Mouse (Mus musculus) heart, embryonic 16.5 days (tissue): Measurements from ENCODE around the gene Iba57. TPM values are rescaled to one million over a fixed set of nuclear protein-coding genes. Genes with fewer than 3 reads are reported as not detected.

ENCODE experiments used
- ATAC-seq: fragments of 200-750 bp; cut with Nextera tagmentation; replicated peaks from 2 replicates; pipeline ENCODE4 v1.8.0; 2017; ENCODE audit warnings: moderate number of reproducible peaks; ENCODE audit not compliant: insufficient read depth, low FRiP score; ENCODE audit errors: extremely low read depth
- H3K27ac ChIP-seq: fragments of 300-500 bp; sonication (generic); 2 replicates; pipeline ENCODE4 v1.5.1; 2014; ENCODE audit warnings: mild to moderate bottlenecking, low read length, control low read depth, moderate library complexity
- H3K27me3 ChIP-seq: fragments of 300-500 bp; sonication (generic); 2 replicates; pipeline ENCODE4 v1.6.1; 2014; ENCODE audit warnings: low read length, mixed read lengths; ENCODE audit not compliant: control insufficient read depth, insufficient read depth
- H3K36me3 ChIP-seq: fragments of 300-500 bp; sonication (generic); 2 replicates; pipeline ENCODE4 v1.6.1; 2014; ENCODE audit not compliant: control insufficient read depth, insufficient read depth
- H3K4me1 ChIP-seq: fragments of 300-500 bp; sonication (generic); 2 replicates; pipeline ENCODE4 v1.6.1; 2014; ENCODE audit warnings: low read length, mixed read lengths; ENCODE audit not compliant: control insufficient read depth, insufficient read depth
- H3K4me2 ChIP-seq: fragments of 300-500 bp; sonication (generic); 2 replicates; pipeline ENCODE4 v1.6.1; 2014; ENCODE audit warnings: low read depth, mild to moderate bottlenecking, control low read depth, low read length
- H3K4me3 ChIP-seq: fragments of 300-500 bp; sonication (generic); 2 replicates; pipeline ENCODE4 v1.5.1; 2014; ENCODE audit warnings: mild to moderate bottlenecking, control low read depth, low read length
- H3K9ac ChIP-seq: fragments of 300-500 bp; sonication (generic); 2 replicates; pipeline ENCODE4 v1.6.1; 2014; ENCODE audit warnings: low read length, control low read depth
- H3K9me3 ChIP-seq: fragments of 300-500 bp; sonication (generic); replicated peaks from 2 replicates; pipeline ENCODE4 v1.6.1; 2016; ENCODE audit warnings: low read length; ENCODE audit not compliant: control insufficient read depth
- WGBS: fragments of 180-500 bp; shearing (Covaris S2); extraction: QIAGEN DNeasy Blood & Tissue Kit; methylation state at CpG from one replicate; pipeline ENCODE4 v1.1.7; 2014; 5-methylcytosine and 5-hydroxymethylcytosine counted together
- polyA plus RNA-seq: library from polyadenylated mRNA; unstranded; fragments of >200 nt; fragmentation: Nextera tagmentation; extraction: Ambion mirVana; gene quantifications from 2 replicates; pipeline ENCODE4 v1.2.1, GENCODE M21; 2015

Iba57 gene
- polyA plus RNA-seq, 1 experiment from 2014 or later = 9.5 TPM

DNA sequence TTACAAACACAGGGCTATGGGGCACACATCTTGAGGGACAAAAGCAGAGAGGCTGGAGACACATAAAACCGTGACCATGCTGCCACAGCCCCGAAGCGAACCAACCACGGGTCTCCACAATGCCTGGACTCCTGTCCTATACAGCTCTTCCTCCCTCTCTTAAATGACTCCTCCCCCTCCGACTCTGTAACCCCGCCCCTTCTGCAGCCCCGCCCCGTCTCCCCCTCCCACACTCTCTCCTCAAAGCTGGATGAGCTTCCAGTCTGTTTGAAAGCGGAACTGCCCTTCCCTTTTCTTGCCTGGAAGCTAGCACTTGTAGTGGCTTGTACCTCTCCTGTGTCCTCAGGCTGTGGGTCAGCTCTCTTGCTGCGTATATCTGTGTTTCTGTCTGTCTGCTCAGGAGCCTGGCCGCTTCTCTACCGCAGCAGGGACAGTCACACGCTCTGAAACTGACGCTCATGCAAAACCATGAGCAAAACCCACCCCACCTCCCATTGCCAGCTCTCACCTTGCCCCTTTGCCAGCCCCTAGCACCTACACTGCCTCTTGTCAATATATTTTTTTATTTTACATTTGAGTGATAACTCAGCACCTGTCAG is 21.7 kb downstream of the Iba57 start:
- H3K36me3 ChIP-seq = no peaks in the 10 kb centered on the region
- no peak overlapping the region for H3K27ac ChIP-seq
- H3K27me3 ChIP-seq = peaks cover 5% of the 10 kb centered on the region
- no peaks in the 10 kb centered on the region; the same call in 1 of the 2 replicates for H3K9me3 ChIP-seq
- H3K4me3 ChIP-seq = no peak overlapping the region; the same call in 1 of the 2 replicates
- peak overlapping the region; percentile 55 for H3K4me2 ChIP-seq
- H3K9ac ChIP-seq = peak overlapping the region; percentile 40
- H3K4me1 ChIP-seq = peaks cover 14% of the 10 kb centered on the region
- ATAC-seq = no peak
- WGBS = 8% methylated on average over 14 of the region's 14 CpGs

DNA sequence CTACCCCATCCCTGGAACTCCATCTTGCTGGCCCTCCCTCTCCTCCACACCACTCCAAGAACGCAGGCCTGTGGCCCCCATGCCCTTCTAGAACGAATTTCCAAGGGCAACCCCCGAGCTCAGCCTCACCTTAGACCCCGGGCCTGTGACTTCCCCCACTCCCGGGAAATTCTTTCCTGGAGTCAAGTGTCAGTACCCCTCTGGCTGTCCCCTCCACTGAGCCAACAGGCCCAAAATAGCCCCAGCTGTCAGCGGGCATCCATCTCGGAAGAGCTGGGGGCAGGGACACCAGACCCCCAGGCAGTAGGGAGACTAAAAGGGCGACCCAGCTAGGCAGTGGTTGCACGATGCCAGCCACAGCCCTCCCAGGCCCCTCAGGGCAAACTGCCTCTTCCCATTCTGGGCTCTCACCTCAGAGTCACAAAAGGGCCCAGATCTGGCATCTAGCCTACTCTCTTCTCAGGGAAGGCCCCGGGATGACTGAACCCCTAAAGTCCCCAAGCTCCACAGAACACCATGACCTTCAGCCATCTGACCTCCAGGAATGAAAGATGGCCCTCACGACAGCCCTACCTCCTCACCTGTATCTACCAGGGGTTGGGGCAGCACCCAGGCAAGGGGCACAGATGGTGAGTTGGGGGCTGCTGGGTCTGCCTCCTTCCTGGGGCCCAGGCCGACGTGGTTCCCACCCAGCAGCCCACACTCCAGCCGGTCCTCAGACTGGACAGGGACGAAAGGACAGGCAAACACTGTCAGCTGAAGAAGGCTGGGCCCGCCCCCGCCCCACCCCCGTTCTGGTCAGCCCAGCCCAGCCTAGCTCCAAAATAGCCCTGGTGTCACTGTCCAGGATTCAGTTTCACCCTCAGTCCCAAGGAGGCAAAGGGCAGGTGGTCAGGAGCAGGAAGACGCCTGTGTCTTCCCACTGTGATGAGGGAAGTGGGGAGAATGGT is 24.7 kb downstream of the Iba57 start:
- Histone ChIP-seq H3K27ac (peak overlapping the region; percentile 95), H3K4me3 (peak overlapping the region; percentile 51), H3K4me1 (peaks cover 38% of the 10 kb centered on the region), H3K36me3 (peaks cover under 1% of the 10 kb centered on the region; the same call in 1 of the 2 replicates), H3K27me3 (peaks cover 32% of the 10 kb centered on the region), H3K9me3 (no peaks in the 10 kb centered on the region; the same call in 1 of the 2 replicates), H3K4me2 (peak overlapping the region; percentile 75), H3K9ac (peak overlapping the region; percentile 81)
- peak; percentile 83 for ATAC-seq
- WGBS = 36% methylated on average over 19 of the region's 19 CpGs

DNA sequence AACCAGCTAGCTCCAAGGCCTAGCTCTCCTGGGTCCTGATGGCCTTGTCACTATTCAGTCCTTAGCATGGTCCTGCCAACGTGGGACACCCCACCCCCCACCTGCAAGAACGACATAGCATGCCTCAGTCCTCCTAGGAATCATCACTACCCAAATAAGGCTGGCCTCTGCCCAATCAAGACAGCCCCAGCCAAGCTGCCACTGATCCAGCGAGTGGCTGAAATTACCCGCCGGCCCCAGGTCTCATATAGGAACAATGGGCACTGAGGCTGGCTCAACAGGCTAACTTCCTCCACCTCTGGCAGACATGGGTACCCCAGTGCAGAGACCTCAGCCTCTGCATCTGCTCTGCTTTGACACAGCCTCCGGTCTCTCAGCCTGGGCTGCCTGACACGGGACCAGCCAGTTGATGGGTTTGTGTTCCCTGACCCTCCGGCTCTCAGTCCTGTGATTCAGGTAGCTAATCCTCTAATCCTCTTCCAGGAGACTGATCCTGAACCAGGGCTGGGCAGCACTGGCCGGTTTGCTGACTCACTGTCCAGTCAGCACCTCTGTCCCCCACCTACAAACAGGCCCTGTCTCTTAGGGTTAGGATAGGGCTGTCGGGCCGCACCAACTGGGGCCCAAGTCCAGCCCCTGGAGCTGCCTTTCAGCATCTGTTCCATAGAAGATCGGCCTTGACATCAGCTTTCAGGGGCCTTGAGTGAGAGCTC is 26.4 kb downstream of the Iba57 start:
- Histone ChIP-seq H3K9ac (peak overlapping the region; percentile 81), H3K27me3 (peaks cover 40% of the 10 kb centered on the region), H3K4me3 (peak overlapping the region; percentile 51), H3K4me1 (peaks cover 38% of the 10 kb centered on the region), H3K27ac (no peak overlapping the region; the same call in 1 of the 2 replicates), H3K9me3 (no peaks in the 10 kb centered on the region), H3K36me3 (peaks cover 8% of the 10 kb centered on the region; the same call in 1 of the 2 replicates), H3K4me2 (peak overlapping the region; percentile 75)
- WGBS = 58% methylated on average over 12 of the region's 12 CpGs
- ATAC-seq = no peak

DNA sequence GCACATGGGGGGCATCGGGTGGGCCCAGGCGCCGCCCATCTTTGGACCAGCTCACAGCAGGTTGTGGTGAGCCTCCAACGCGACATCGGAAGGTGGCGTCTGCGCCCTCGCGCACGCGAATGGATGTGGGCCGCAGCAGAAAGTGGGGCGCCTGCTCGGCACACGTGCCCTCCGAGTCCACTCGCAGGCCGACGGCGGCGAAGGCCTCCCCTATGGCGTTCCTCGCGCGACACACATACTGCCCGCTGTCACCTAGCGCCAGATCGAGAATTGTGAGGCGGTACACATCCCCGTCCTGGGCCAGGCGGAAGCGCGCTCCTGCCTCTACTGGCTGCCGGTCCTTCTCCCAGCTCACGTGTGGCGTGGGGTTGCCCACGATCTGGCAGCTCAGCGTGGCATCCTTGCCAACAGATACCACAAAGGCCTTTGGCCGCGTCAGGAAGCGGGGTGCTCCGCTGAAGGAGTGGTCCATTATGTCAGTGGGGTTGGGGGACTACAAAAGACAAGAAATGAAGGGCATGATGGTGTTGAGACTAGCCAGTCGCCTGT is 27.6 kb downstream of the Iba57 start, which contains the start of gene Obscn:
Gene Obscn (minus strand): TSS at position 499 of the 549 bp plus-strand sequence.
- Histone ChIP-seq H3K27ac (no peak within 1 kb of the TSS), H3K4me2 (peak within 1 kb of the TSS; percentile 75), H3K36me3 (peaks cover 8% of the 10 kb centered on the region; the same call in 1 of the 2 replicates), H3K9ac (peak within 1 kb of the TSS; percentile 81), H3K9me3 (no peaks in the 10 kb centered on the region), H3K4me1 (peaks cover 34% of the 10 kb centered on the region), H3K4me3 (peak within 1 kb of the TSS; percentile 51), H3K27me3 (peaks cover 40% of the 10 kb centered on the region)
- no peak for ATAC-seq
- 31% methylated on average over 44 of the region's 44 CpGs for WGBS

DNA sequence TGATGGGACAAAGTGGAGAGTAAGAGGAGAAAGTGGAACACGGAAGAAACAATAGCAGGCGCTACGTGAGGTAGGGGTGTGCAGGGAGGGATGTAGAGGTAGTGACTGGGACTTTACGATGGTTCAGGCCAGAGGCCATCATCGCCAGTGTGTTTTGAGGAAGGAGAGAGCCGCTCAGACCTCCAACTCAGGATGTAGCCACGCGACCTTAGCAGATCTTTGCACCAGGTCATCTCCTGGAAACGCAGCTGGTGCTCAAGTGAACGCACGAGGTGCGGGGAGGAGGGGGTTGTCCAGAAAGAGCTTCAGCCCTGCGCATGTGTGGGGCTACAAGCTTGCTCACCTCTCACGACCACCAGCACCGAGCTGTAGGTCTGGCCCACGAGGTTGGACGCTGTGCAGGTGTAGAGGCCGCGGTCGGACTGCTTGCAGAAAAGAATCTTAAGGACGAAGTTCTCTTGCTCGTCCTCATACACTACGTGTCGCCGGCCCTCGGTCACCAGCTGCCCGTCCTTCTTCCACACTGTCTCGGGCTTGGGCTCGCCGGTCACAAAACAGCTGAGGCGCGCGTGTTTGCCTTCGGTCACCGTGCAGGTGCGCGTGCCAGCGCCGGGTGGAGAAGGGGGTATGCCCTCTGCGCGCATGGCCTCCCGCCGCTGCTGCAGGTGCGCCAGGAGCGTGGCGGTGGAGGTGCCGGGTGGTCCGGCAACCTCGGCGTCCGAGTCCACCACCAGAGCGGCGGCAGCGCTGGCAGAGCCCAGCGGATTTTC is 28.3 kb downstream of the Iba57 start:
- peak overlapping the region; percentile 75 for H3K4me2 ChIP-seq
- ATAC-seq = no peak
- peaks cover 34% of the 10 kb centered on the region for H3K4me1 ChIP-seq
- H3K4me3 ChIP-seq = peak overlapping the region; percentile 21
- no peak overlapping the region for H3K27ac ChIP-seq
- 24% methylated on average over 55 of the region's 55 CpGs for WGBS
- H3K27me3 ChIP-seq = peaks cover 40% of the 10 kb centered on the region
- H3K9ac ChIP-seq = 0 out of 2 replicates have a peak overlapping the region, but pooled peaks have one; percentile 42
- H3K9me3 ChIP-seq = no peaks in the 10 kb centered on the region
- peaks cover 8% of the 10 kb centered on the region; the same call in 1 of the 2 replicates for H3K36me3 ChIP-seq

DNA sequence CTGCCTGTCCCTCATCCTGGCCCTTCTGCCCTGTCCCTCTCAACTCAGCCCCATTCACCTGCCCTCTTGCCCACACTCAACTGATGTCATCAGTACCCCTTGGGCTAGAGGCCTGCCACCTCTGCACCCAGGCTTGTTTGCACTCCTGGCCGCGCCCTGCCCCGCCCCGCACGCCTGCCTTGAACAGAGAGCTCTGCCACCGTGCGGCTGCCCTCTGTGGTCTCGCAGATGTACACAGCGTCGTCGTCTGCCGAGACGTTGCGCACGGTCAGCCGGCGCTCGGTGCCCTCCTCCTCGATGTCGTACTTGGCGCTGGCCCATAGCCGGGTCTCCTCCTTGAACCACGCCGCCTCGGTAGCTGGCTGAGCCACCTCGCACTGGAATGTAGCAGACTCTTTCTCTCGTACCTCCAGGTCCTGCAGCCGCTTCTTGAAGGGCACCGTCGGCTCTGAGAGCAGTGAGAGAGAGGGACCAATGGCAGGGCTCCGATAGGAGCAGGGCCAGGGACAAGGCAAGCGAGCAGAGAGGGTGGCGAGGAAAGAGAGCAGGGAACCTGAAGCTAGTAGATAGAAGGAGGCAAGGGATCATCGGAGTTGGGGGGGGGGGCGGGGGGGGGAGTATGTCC is 29.1 kb downstream of the Iba57 start:
- peak overlapping the region; percentile 75 for H3K4me2 ChIP-seq
- peaks cover 13% of the 10 kb centered on the region for H3K36me3 ChIP-seq
- no peaks in the 10 kb centered on the region for H3K9me3 ChIP-seq
- no peak; the same call in 1 of the 2 replicates for ATAC-seq
- H3K4me1 ChIP-seq = peaks cover 32% of the 10 kb centered on the region
- H3K27me3 ChIP-seq = peaks cover 40% of the 10 kb centered on the region
- peak overlapping the region; percentile 27 for H3K4me3 ChIP-seq
- WGBS = 14% methylated on average over 34 of the region's 35 CpGs
- 0 out of 2 replicates have a peak overlapping the region, but pooled peaks have one; percentile 13 for H3K27ac ChIP-seq
- H3K9ac ChIP-seq = peak overlapping the region; percentile 50

DNA sequence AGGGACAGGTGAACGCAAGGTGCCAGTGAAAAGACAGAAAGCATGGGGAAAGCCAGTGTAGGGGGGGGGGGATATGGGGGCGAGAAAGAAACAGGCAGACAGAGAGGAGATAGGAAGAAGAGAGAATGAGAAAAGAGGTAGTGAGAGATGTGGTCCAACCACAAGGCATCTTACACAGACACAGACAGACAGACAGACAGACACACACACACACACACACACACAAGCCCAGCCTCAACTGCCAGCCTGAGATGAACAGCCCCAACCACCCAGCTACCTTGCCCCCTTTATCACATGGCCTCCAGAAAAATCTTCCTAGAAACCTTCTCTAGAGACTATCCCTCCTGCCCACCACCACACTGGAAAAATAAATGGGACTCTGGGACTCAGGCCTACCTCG is 31.5 kb downstream of the Iba57 start:
- 80% methylated on average over 2 of the region's 3 CpGs for WGBS
- peaks cover 36% of the 10 kb centered on the region for H3K27me3 ChIP-seq
- no peak overlapping the region for H3K27ac ChIP-seq
- peaks cover 18% of the 10 kb centered on the region for H3K36me3 ChIP-seq
- H3K4me2 ChIP-seq = no peak overlapping the region
- H3K4me3 ChIP-seq = no peak overlapping the region
- no peaks in the 10 kb centered on the region for H3K9me3 ChIP-seq
- H3K4me1 ChIP-seq = peaks cover 26% of the 10 kb centered on the region
- ATAC-seq = no peak
- no peak overlapping the region for H3K9ac ChIP-seq
